Mouse (Mus musculus): ENCODE results near the gene 2310057J18Rik. TPM values are rescaled to one million over a fixed set of nuclear protein-coding genes. Genes with fewer than 3 reads are reported as not detected.
A peak's percentile ranks its signal among the peaks of the same experiment; 100 is the strongest.
"Not testable (repeated sequence)": the region's sequence is repeated elsewhere in the genome, so short reads cannot be mapped to it uniquely, and the experiment has no call there.

Gene 2310057J18Rik
- not detected for total RNA-seq (2021)

DNA sequence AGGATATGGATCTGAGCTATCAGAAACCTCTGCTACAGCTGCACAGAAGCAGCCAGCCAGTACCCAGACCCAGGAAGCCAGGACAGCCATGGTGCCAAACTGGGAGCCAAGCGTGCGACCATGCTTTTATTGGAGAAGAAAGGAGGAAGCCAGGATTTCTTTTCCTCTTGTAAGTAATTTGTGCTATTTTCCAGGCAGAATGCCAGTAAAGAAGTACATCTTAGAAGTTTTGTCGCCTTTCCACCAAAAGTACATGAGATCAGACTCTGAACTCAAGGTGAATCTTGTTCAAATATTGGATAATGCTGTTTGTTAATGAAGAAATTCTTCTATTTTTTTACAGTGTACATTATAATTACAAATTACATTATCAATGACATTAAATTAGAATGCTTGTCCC, at the start of gene 2310057J18Rik:
Gene 2310057J18Rik (minus strand): TSS at position 101 of the 400 bp plus-strand sequence.
- no peak for DNase-seq (ENCODE audit: low spot score in 2 of 2)
- intact Hi-C loops (cut with DNase I) = no loop called here

DNA sequence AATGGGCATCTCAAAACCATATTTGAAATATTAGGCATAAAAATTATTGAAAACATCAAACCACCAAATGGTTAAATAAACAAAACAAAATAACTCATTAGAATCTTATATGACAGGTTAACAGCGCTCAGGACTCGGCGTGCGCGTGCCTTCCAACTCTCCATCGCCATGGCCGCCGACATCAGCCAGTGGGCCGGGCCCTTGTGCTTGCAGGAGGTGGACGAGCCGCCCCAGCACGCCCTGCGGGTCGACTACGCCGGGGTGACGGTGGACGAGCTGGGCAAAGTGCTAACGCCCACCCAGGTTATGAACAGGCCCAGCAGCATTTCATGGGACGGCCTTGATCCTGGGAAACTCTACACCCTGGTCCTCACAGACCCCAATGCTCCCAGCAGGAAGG, 43.9 kb upstream of the 2310057J18Rik start:
- intact Hi-C loops (cut with DNase I); DNase-seq (ENCODE audit: low spot score in 2 of 2): not testable (repeated sequence)

DNA sequence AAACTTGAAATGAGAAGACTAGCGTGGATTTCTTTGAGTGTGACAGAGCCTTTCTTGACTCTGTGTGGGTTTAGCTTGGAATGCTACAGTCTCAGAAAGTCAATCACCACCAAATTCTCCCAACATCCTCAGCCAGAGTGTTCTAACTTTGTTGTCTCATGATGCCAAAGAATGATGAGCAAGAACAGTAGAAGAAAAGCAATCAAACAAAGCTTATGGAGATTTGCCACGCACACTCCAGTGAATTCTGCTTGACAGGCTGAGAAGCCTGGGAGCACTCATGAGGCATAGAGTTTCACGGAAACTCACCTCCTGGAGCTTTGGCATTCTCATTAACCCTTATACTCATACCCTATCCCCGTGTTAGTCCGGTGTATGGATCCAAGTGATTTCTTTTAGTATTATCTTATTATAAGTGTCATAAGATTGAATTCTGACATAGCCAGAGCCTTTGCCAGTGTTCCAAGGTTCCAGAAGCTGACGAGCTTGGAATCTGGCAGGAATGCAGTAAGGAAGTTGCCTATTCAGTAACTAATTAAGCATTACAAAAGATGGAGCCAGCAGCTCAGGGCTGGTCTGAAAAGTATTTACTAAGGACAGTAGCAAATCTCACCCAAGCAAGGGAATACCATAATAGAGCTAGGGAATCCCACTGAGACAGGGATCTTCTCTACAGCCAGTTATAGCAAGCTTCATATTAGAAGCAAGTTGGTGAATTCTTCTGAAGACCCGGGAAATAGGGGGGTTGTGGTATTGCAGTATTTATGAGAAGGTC, 33.6 kb upstream of the 2310057J18Rik start:
- intact Hi-C loops (cut with DNase I) = no loop called here
- no peak for DNase-seq (ENCODE audit: low spot score in 2 of 2)

DNA sequence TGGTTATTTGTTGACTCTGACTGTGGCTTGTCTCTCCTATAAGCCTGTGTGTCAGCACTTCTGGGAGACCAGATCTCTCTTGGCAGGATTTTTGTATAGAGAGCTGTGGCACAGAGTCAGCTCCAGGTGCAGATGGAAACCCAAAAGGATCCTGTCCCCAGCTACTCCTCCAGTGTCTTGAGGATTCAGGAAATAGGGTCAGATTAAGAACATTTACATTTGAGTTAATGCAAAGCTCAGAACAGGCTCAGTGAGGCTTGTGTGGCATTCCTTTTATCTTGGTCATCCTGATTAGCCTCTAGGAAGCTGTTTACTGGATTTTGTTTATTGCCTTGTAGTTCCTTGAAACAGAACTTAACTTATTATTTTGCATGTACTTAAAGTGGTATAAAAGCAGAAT, 11.7 kb upstream of the 2310057J18Rik start:
- intact Hi-C loops (cut with DNase I) = no loop called here

DNA sequence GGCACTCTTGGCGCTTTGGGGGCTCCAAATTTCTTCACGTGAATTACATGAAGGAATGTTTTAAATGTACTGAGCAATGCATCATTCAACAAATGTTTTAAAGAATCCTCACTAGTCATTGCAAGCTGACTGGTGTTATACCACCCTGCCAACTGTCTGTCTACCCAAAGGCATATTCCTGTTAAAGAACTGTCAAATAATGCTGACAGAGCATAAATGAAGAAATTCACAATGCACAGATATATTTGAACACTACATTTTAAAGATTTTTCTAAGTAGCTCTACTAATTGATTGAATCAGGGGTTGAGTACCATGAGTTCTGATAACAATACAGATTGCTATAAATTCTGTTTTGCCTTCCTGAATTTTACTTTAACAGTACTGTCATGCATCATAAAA, 2.9 kb upstream of the 2310057J18Rik start:
- intact Hi-C loops (cut with DNase I) = no loop called here
- DNase-seq (ENCODE audit: low spot score in 2 of 2) = no peak

More for the DNA sequence above, 11.7 kb upstream of the 2310057J18Rik start:
- no peak for DNase-seq (ENCODE audit: low spot score in 2 of 2)

DNA sequence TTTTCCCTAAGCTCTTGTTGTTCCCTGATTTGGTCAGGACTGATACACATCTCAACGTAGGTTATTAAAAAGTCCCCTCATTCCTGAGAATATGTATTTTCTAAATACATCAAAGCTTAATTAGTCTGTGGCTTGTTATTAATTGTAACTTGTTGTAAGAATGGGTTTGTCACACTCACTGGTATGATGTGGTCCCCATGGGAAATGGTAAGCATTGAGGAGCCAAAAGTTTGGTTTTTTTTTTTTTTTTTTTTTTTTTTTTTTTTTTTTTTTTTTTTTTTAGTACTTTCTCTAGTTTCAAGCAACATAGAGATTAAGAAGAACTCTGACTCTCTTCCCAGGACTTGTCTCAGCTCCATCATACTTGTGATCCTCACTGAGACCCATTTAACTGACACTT, 17.9 kb downstream of the 2310057J18Rik start:
- intact Hi-C loops (cut with DNase I) = no loop called here
- no peak for DNase-seq (ENCODE audit: low spot score in 2 of 2)

DNA sequence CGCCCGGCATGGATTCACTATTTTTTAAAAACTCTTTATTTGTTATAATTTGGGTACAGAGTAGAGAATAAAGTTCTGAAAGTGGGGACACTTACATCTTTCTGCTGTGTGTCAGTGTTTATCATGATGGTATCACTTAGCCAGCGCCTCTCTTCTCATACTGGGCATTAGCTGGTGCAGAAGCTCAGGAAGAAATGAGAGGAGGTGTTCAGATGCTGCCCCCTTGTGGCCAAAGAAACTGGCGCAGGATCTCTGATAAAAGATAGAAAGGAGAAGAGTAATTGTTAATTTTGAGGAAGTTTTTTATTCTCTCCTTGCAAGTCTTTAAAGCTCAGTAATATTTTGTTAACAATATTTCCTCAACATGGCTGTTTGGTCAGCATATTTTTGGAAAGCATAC, 31.0 kb downstream of the 2310057J18Rik start:
- intact Hi-C loops (cut with DNase I) = no loop called here

DNA sequence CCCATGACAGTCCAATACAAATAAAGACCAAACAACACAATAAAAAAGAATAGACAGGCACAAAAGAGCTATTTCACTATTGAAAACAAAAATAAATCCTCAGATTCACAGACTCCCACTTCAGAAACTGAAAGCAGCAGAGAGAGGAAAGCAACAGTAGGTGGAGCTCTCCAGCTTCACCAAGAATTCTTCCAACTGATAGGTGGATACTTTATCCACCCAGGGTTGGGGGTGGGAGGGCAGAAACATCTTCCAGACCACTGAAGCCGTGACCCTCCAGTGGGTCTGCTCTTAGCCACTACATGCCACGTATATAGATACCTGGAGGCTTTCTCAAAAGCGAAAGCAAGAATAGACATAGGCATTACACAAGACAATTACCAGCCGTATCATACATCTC, 31.6 kb downstream of the 2310057J18Rik start:
- intact Hi-C loops (cut with DNase I) = no loop called here
- no peak for DNase-seq (ENCODE audit: low spot score in 2 of 2)

More for the DNA sequence above, 31.0 kb downstream of the 2310057J18Rik start:
- peak; percentile 29 to 68 for DNase-seq (ENCODE audit: low spot score in 2 of 2)

Other genes starting within 250 kb of the 2310057J18Rik start
- gene Soga3, start 157.5 kb upstream of the 2310057J18Rik start, total RNA-seq (2021) = 100 to 1,000 TPM; 144 to 171 TPM
- 10 to 100 TPM; 20.7 to 26.6 TPM for gene Gm49353, start 212.7 kb upstream of the 2310057J18Rik start, total RNA-seq (2021)
- gene 9330159F19Rik, start 225.3 kb upstream of the 2310057J18Rik start, total RNA-seq (2021) = 10 to 100 TPM; 63.0 to 84.3 TPM

Measured in left cerebral cortex, postnatal 36 days (tissue).